Mouse (Mus musculus) limb, embryonic 14.5 days (tissue): ENCODE results near the gene Grm7. TPM values are rescaled to one million over a fixed set of nuclear protein-coding genes. Genes with fewer than 3 reads are reported as not detected.

Source experiments
- ATAC-seq: fragments of 200-750 bp; cut with Nextera tagmentation; 2 replicates; pipeline ENCODE4 v1.8.0; 2017; ENCODE audit warnings: low read depth, moderate number of reproducible peaks, moderate TSS enrichment; ENCODE audit not compliant: low FRiP score
- DNase-seq: peaks from one replicate; pipeline ENCODE4 v3.0.0-alpha.2; 2015; ENCODE audit warnings: low spot score
- H3K27ac ChIP-seq: fragments of 300-500 bp; sonication (generic); replicated peaks from 2 replicates; pipeline ENCODE4 v1.5.1; 2014; ENCODE audit warnings: low read depth, mild to moderate bottlenecking, low read length, moderate library complexity, mixed read lengths
- H3K27me3 ChIP-seq: fragments of 300-500 bp; sonication (generic); 2 replicates; pipeline ENCODE4 v1.6.1; 2014; ENCODE audit warnings: low read length, mixed read lengths; ENCODE audit not compliant: control insufficient read depth, insufficient read depth
- H3K36me3 ChIP-seq: fragments of 300-500 bp; sonication (generic); 2 replicates; pipeline ENCODE4 v1.6.1; 2014; ENCODE audit warnings: mild to moderate bottlenecking, low read length, moderate library complexity, mixed read lengths; ENCODE audit not compliant: control insufficient read depth, insufficient read depth
- H3K4me1 ChIP-seq: fragments of 300-500 bp; sonication (generic); 2 replicates; pipeline ENCODE4 v1.6.1; 2014; ENCODE audit warnings: antibody characterized with exemption, low read length, mixed read lengths; ENCODE audit not compliant: control insufficient read depth, insufficient read depth
- H3K4me2 ChIP-seq: fragments of 300-500 bp; sonication (generic); replicated peaks from 2 replicates; pipeline ENCODE4 v1.6.1; 2014; ENCODE audit warnings: low read depth, mild to moderate bottlenecking, low read length, moderate library complexity; ENCODE audit not compliant: severe bottlenecking
- H3K4me3 ChIP-seq: fragments of 300-500 bp; sonication (generic); replicated peaks from 2 replicates; pipeline ENCODE4 v1.5.1; 2014; ENCODE audit warnings: low read length
- H3K9ac ChIP-seq: fragments of 300-500 bp; sonication (generic); 2 replicates; pipeline ENCODE4 v1.6.1; 2014; ENCODE audit warnings: mild to moderate bottlenecking, low read depth, low read length, moderate library complexity; ENCODE audit not compliant: severe bottlenecking
- H3K9me3 ChIP-seq: fragments of 300-500 bp; sonication (generic); 2 replicates; pipeline ENCODE4 v1.6.1; 2016; ENCODE audit warnings: low read length; ENCODE audit not compliant: control insufficient read depth
- POLR2A ChIP-seq: fragments of 200-500 bp; IDR thresholded peaks from 2 replicates; pipeline ENCODE4 v1.8.0; 2012; ENCODE audit warnings: inconsistent platforms, mild to moderate bottlenecking, moderate library complexity, borderline replicate concordance; ENCODE audit not compliant: insufficient read depth, insufficient read length; ENCODE audit errors: extremely low read depth
- WGBS: fragments of 180-500 bp; shearing (Covaris S2); extraction: QIAGEN DNeasy Blood & Tissue Kit; methylation state at CpG from one replicate; pipeline ENCODE4 v1.1.7; 2014; 5-methylcytosine and 5-hydroxymethylcytosine counted together
- polyA plus RNA-seq, 2 experiments: library from polyadenylated mRNA; depleted of rRNA in 1 of 2; stranded (reverse) in 1 of 2; unstranded in 1 of 2; fragments of >200 nt; fragmentation: Nextera tagmentation in 1 of 2; extraction: Ambion mirVana in 1 of 2; gene quantifications; 2 replicates each; pipeline versions ENCODE4 v1.2.1 to v1.2.3; 2012 to 2014

Gene Grm7
- polyA plus RNA-seq, 2 experiments = 2.4 to 3.2 TPM

- DNase-seq = no peak
- H3K27ac ChIP-seq = no peak overlapping the region
- H3K9ac ChIP-seq = no peak overlapping the region
- no peaks in the 10 kb centered on the region for H3K27me3 ChIP-seq
- no peaks in the 10 kb centered on the region for H3K4me1 ChIP-seq
- no peaks in the 10 kb centered on the region for H3K36me3 ChIP-seq
- H3K9me3 ChIP-seq = no peaks in the 10 kb centered on the region
- no peak overlapping the region for H3K4me2 ChIP-seq
- H3K4me3 ChIP-seq = no peak overlapping the region
- ATAC-seq = no peak
- no peak for TF ChIP-seq POLR2A
These were observed 846.8 kb downstream of the Grm7 start for GRCm38 (mm10) chr6:111492166-111492565.

DNA sequence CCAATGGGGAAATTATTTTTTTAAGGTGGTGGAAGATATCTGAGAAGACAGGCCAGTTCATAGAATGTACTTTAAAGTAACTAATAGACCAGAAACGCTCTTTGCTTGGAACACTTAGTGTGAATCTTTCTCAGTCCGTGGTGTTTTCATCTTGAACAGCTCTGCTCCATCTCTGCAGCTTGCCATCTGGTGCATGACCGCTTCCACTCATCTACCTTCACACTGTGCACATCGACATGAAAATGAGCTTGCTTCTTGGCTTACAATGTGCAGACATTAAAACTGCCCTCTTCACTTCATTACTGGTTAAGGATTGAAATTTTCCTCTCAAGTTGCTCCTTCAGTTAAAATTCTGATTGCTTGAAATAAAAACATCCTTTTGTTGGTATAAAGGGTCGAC is 854.2 kb downstream of the Grm7 start:
- 84% methylated on average over 5 of the region's 5 CpGs for WGBS
- H3K36me3 ChIP-seq = no peaks in the 10 kb centered on the region
- H3K9ac ChIP-seq = no peak overlapping the region
- H3K4me2 ChIP-seq = no peak overlapping the region
- H3K27ac ChIP-seq = no peak overlapping the region
- H3K27me3 ChIP-seq = no peaks in the 10 kb centered on the region
- ATAC-seq (no peak), DNase-seq (no peak)
- H3K9me3 ChIP-seq = no peaks in the 10 kb centered on the region
- no peak for TF ChIP-seq POLR2A
- no peaks in the 10 kb centered on the region for H3K4me1 ChIP-seq
- H3K4me3 ChIP-seq = no peak overlapping the region

- 85% methylated on average over 1 of the region's 1 CpGs for WGBS
- TF ChIP-seq POLR2A = no peak
- H3K9me3 ChIP-seq = no peaks in the 10 kb centered on the region
- DNase-seq = no peak
- H3K4me2 ChIP-seq = no peak overlapping the region
- ATAC-seq = no peak
- no peaks in the 10 kb centered on the region for H3K27me3 ChIP-seq
- no peaks in the 10 kb centered on the region for H3K4me1 ChIP-seq
- H3K36me3 ChIP-seq = no peaks in the 10 kb centered on the region
- no peak overlapping the region for H3K4me3 ChIP-seq
- no peak overlapping the region for H3K27ac ChIP-seq
- no peak overlapping the region for H3K9ac ChIP-seq
These were observed 865.5 kb downstream of the Grm7 start for GRCm38 (mm10) chr6:111510768-111511459.

GRCm38 (mm10) chr6:111512359-111512758 is 867.0 kb downstream of the Grm7 start:
- H3K4me3 ChIP-seq = no peak overlapping the region
- WGBS = 48% methylated on average over 2 of the region's 2 CpGs
- ATAC-seq = no peak

GRCm38 (mm10) chr6:111521229-111521628 is 875.8 kb downstream of the Grm7 start:
- Histone ChIP-seq H3K4me3 (no peak overlapping the region), H3K4me2 (no peak overlapping the region), H3K27me3 (no peaks in the 10 kb centered on the region), H3K4me1 (no peaks in the 10 kb centered on the region), H3K9ac (no peak overlapping the region), H3K9me3 (no peaks in the 10 kb centered on the region), H3K36me3 (no peaks in the 10 kb centered on the region), H3K27ac (no peak overlapping the region)
- ATAC-seq = no peak
- DNase-seq = no peak
- no peak for TF ChIP-seq POLR2A
- WGBS = 84% methylated on average over 1 of the region's 1 CpGs

More at GRCm38 (mm10) chr6:111512359-111512758, 867.0 kb downstream of the Grm7 start:
- no peaks in the 10 kb centered on the region for H3K9me3 ChIP-seq
- H3K9ac ChIP-seq = no peak overlapping the region
- DNase-seq = no peak
- H3K4me2 ChIP-seq = no peak overlapping the region
- TF ChIP-seq POLR2A = no peak
- no peaks in the 10 kb centered on the region for H3K27me3 ChIP-seq
- no peaks in the 10 kb centered on the region for H3K36me3 ChIP-seq
- no peak overlapping the region for H3K27ac ChIP-seq
- H3K4me1 ChIP-seq = no peaks in the 10 kb centered on the region
